9 mouse cellular contexts compared by ENCODE assay signal in the genomic region with DNA sequence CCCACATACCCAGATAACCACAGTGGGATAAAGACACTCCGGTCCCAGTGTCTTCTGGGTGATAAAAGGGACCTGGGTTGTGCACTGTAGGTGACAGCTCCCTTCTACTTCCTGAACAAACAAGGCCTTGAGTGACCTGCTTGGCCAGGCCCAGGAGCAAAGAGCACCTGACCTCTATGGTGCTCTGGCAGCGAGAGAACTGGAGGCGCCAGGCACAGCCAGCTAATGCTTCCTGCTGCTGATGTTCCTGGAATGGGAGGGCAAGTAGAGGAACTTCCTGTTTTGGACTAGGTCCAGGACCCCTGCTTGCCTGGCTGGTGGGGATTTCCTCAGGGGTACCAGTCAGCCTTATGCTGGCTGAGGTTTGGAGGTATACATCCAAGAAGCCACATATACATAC. TPM values are rescaled to one million over a fixed set of nuclear protein-coding genes. Genes with fewer than 3 reads are reported as not detected.
DNase-seq lines count a peak whose midpoint lies in the region; ATAC-seq and TF ChIP-seq lines count a peak whose summit lies in the region.
"Had no signal": no experiment of that assay in that cellular context is flagged by ENCODE, and none has a peak within 500 bp of the region (broad histone marks: within the 10 kb centered on the region; RNA-seq: fewer than 3 reads in every experiment).

No protein-coding gene starts in this region.

- no peaks in the 10 kb centered on the region for H3K79me2 ChIP-seq in heart, adult 2 months (replicated peaks; ENCODE audit: control insufficient read depth, insufficient read depth, low read length)

- no peaks in the 10 kb centered on the region for H3K9me3 ChIP-seq in forebrain, embryonic 10.5 days
- no peaks in the 10 kb centered on the region for H3K9me3 ChIP-seq in forebrain, embryonic 14.5 days (replicated peaks; ENCODE audit: control insufficient read depth, low read length)
- H3K9me3 ChIP-seq in lung, embryonic 16.5 days (ENCODE audit: control insufficient read depth, low read length): no peaks in the 10 kb centered on the region

- 78% methylated on average over 3 of the region's 3 CpGs for WGBS in forebrain, embryonic 10.5 days
- 65% methylated on average over 3 of the region's 3 CpGs for WGBS in forebrain, embryonic 14.5 days
- 28% methylated on average over 3 of the region's 3 CpGs for WGBS in heart, adult 2 months
- 22% methylated on average over 3 of the region's 3 CpGs for WGBS in lung, embryonic 16.5 days

- H3K4me1 ChIP-seq in forebrain, embryonic 10.5 days: peaks cover 68% of the 10 kb centered on the region
- H3K4me1 ChIP-seq in forebrain, embryonic 14.5 days (ENCODE audit: control insufficient read depth, insufficient read depth, low read length): peaks cover 44% of the 10 kb centered on the region
- H3K4me1 ChIP-seq in heart, adult 2 months (ENCODE audit: control insufficient read depth, insufficient read depth, low read length): peaks cover 11% of the 10 kb centered on the region
- H3K4me1 ChIP-seq in lung, embryonic 16.5 days (replicated peaks; ENCODE audit: control insufficient read depth, insufficient read depth, low read length): peaks cover 54% of the 10 kb centered on the region

- DNase-seq in forebrain, embryonic 10.5 days (ENCODE audit: extremely low spot score, low spot score): no peak
- DNase-seq in forebrain, embryonic 14.5 days (ENCODE audit: low spot score): no peak
- DNase-seq in heart, adult 2 months: peak; percentile 44 to 68
- DNase-seq in kidney, adult 9 months: peak; percentile 86
- no peak for DNase-seq in retina, postnatal 1 day
- no peak for DNase-seq in gastrocnemius, postnatal 25 days

- H3K27me3 ChIP-seq in forebrain, embryonic 10.5 days (ENCODE audit: poor library complexity, severe bottlenecking): no peaks in the 10 kb centered on the region
- H3K27me3 ChIP-seq in forebrain, embryonic 14.5 days (replicated peaks; ENCODE audit: control insufficient read depth, insufficient read depth, low read length): no peaks in the 10 kb centered on the region
- H3K27me3 ChIP-seq in heart, adult 2 months (ENCODE audit: control insufficient read depth, insufficient read depth, low read length): no peaks in the 10 kb centered on the region
- no peaks in the 10 kb centered on the region for H3K27me3 ChIP-seq in lung, embryonic 16.5 days (ENCODE audit: control insufficient read depth, insufficient read depth, low read depth, low read length)

- no peak overlapping the region for H3K4me3 ChIP-seq in forebrain, embryonic 10.5 days
- no peak overlapping the region for H3K4me3 ChIP-seq in forebrain, embryonic 14.5 days (ENCODE audit: low read depth, low read length)
- H3K4me3 ChIP-seq in heart, adult 2 months: no peak overlapping the region
- no peak overlapping the region for H3K4me3 ChIP-seq in lung, embryonic 16.5 days (ENCODE audit: low read length)
- H3K4me3 ChIP-seq: erythroblast, embryonic 14.5 days had no signal

- no peak for TF ChIP-seq POLR2A in heart, adult 2 months (IDR thresholded peaks at IDR 0.05; ENCODE audit: insufficient read depth, low read depth, low read length)

- peaks cover 70% of the 10 kb centered on the region for H3K36me3 ChIP-seq in forebrain, embryonic 10.5 days (replicated peaks)
- peaks cover 50% of the 10 kb centered on the region for H3K36me3 ChIP-seq in forebrain, embryonic 14.5 days (ENCODE audit: control insufficient read depth, insufficient read depth, low read length)
- H3K36me3 ChIP-seq in heart, adult 2 months (ENCODE audit: control insufficient read depth, insufficient read depth, low read length): no peaks in the 10 kb centered on the region; the same call in 1 of the 2 replicates
- H3K36me3 ChIP-seq in lung, embryonic 16.5 days (ENCODE audit: control insufficient read depth, insufficient read depth, low read length): peaks cover 28% of the 10 kb centered on the region

- peak; percentile 61; the same call in 1 of the 2 replicates for TF ChIP-seq EP300 in heart, adult 2 months (IDR thresholded peaks at IDR 0.05; ENCODE audit: insufficient read depth, low read depth, low read length)

- peak overlapping the region; percentile 75 for H3K27ac ChIP-seq in forebrain, embryonic 10.5 days
- no peak overlapping the region for H3K27ac ChIP-seq in forebrain, embryonic 14.5 days (ENCODE audit: low read depth, low read length)
- peak overlapping the region; percentile 86 for H3K27ac ChIP-seq in heart, adult 2 months
- peak overlapping the region; percentile 89 for H3K27ac ChIP-seq in lung, embryonic 16.5 days (ENCODE audit: low read length)

- intact Hi-C loops in heart, adult 2 months (cut with DNase I): no loop called here

- TF ChIP-seq CTCF in heart, adult 2 months (IDR thresholded peaks at IDR 0.05): no peak

- no peak for ATAC-seq in forebrain, embryonic 14.5 days
- no peak for ATAC-seq in lung, embryonic 16.5 days (ENCODE audit: low read depth)
- ATAC-seq in inflammation-experienced regulatory T-cells, adult 6 months: no peak

- no peak overlapping the region for H3K9ac ChIP-seq in forebrain, embryonic 14.5 days (ENCODE audit: low read length)
- no peak overlapping the region for H3K9ac ChIP-seq in heart, adult 2 months (ENCODE audit: low read depth, low read length)
- H3K9ac ChIP-seq in lung, embryonic 16.5 days (ENCODE audit: low read length): no peak overlapping the region; the same call in 1 of the 2 replicates

- no peak overlapping the region for H3K4me2 ChIP-seq in forebrain, embryonic 14.5 days (ENCODE audit: low read length)
- H3K4me2 ChIP-seq in lung, embryonic 16.5 days (ENCODE audit: low read depth, low read length): no peak overlapping the region; the same call in 1 of the 2 replicates

RNA-seq across cellular contexts. Expression of a gene that starts 10.5 kb away (rescaled TPM):
- polyA plus RNA-seq in forebrain, embryonic 10.5 days (2016; fragmentation: Nextera tagmentation; extraction: Ambion mirVana): 144 and 155 TPM in 2 replicates
- 101 TPM in 2 replicates for polyA plus RNA-seq in forebrain, embryonic 14.5 days (2014; fragmentation: Nextera tagmentation; extraction: Ambion mirVana)
- 10 to 100 TPM; 75.7 to 93.5 TPM for total RNA-seq in heart, adult 2 months (2021)
- 92.3 and 121 TPM in 2 replicates for polyA plus RNA-seq in heart, adult 2 months (2012; rRNA removed)
- 134 and 139 TPM in 2 replicates for polyA plus RNA-seq in lung, embryonic 16.5 days (2015; fragmentation: Nextera tagmentation; extraction: Ambion mirVana)
- polyA plus RNA-seq in inflammation-experienced regulatory T-cells, adult 6 months (2017; shearing (Covaris generic)): 1 to 10 TPM; 1.0 to 3.7 (median 1.7) TPM
- total RNA-seq in gastrocnemius, postnatal 25 days (2021): 10 to 100 TPM in 1 of 2 experiments, 1 to 10 TPM in 1; 8.5 to 11.9 TPM

RNA-seq across cellular contexts. Expression of a gene that starts 20.7 kb away (rescaled TPM):
- 35.7 and 36.3 TPM in 2 replicates for polyA plus RNA-seq in forebrain, embryonic 10.5 days (2016; fragmentation: Nextera tagmentation; extraction: Ambion mirVana)
- 28.1 and 30.1 TPM in 2 replicates for polyA plus RNA-seq in forebrain, embryonic 14.5 days (2014; fragmentation: Nextera tagmentation; extraction: Ambion mirVana)
- total RNA-seq in heart, adult 2 months (2021): 1 to 10 TPM; 1.9 to 2.0 TPM
- polyA plus RNA-seq in heart, adult 2 months (2012; rRNA removed): 4.7 and 5.2 TPM in 2 replicates
- polyA plus RNA-seq in lung, embryonic 16.5 days (2015; fragmentation: Nextera tagmentation; extraction: Ambion mirVana): 9.6 and 10.3 TPM in 2 replicates
- 10 to 100 TPM in 2 of 3 experiments, 1 to 10 TPM in 1; 8.2 to 23.6 (median 21.4) TPM for polyA plus RNA-seq in inflammation-experienced regulatory T-cells, adult 6 months (2017; shearing (Covaris generic))
- total RNA-seq in gastrocnemius, postnatal 25 days (2021): 1 to 10 TPM in 1 of 2 experiments, under 1 TPM in 1; 0.67 to 2.1 TPM
- polyA plus RNA-seq: erythroblast, embryonic 14.5 days had no signal

RNA-seq across cellular contexts. Expression of a gene that starts 26.2 kb away (rescaled TPM):
- polyA plus RNA-seq in forebrain, embryonic 10.5 days (2016; fragmentation: Nextera tagmentation; extraction: Ambion mirVana): 26.4 and 27.7 TPM in 2 replicates
- polyA plus RNA-seq in forebrain, embryonic 14.5 days (2014; fragmentation: Nextera tagmentation; extraction: Ambion mirVana): 39.0 and 49.2 TPM in 2 replicates
- 1 to 10 TPM; 8.4 to 9.1 TPM for total RNA-seq in heart, adult 2 months (2021)
- 24.0 and 27.7 TPM in 2 replicates for polyA plus RNA-seq in heart, adult 2 months (2012; rRNA removed)
- 12.2 and 12.5 TPM in 2 replicates for polyA plus RNA-seq in lung, embryonic 16.5 days (2015; fragmentation: Nextera tagmentation; extraction: Ambion mirVana)
- 10 to 100 TPM in 2 of 3 experiments, 1 to 10 TPM in 1; 3.4 to 16.7 (median 13.6) TPM for polyA plus RNA-seq in inflammation-experienced regulatory T-cells, adult 6 months (2017; shearing (Covaris generic))
- total RNA-seq in gastrocnemius, postnatal 25 days (2021): 1 to 10 TPM; 6.6 to 8.4 TPM

RNA-seq across cellular contexts. Expression of a gene that starts 29.6 kb away (rescaled TPM):
- polyA plus RNA-seq in forebrain, embryonic 10.5 days (2016; fragmentation: Nextera tagmentation; extraction: Ambion mirVana): 34.9 and 38.4 TPM in 2 replicates
- 4.8 and 5.1 TPM in 2 replicates for polyA plus RNA-seq in forebrain, embryonic 14.5 days (2014; fragmentation: Nextera tagmentation; extraction: Ambion mirVana)
- total RNA-seq in heart, adult 2 months (2021): 10 to 100 TPM; 20.7 to 21.1 TPM
- 30.5 and 43.2 TPM in 2 replicates for polyA plus RNA-seq in heart, adult 2 months (2012; rRNA removed)
- 12.2 and 13.9 TPM in 2 replicates for polyA plus RNA-seq in lung, embryonic 16.5 days (2015; fragmentation: Nextera tagmentation; extraction: Ambion mirVana)
- polyA plus RNA-seq in inflammation-experienced regulatory T-cells, adult 6 months (2017; shearing (Covaris generic)): 1 to 10 TPM in 2 of 3 experiments, under 1 TPM in 1; 0.50 to 3.6 (median 2.8) TPM
- 100 to 1,000 TPM; 140 to 157 TPM for total RNA-seq in gastrocnemius, postnatal 25 days (2021)

RNA-seq across cellular contexts. Expression of a gene that starts 41.3 kb away (rescaled TPM):
- 24.2 and 28.8 TPM in 2 replicates for polyA plus RNA-seq in forebrain, embryonic 10.5 days (2016; fragmentation: Nextera tagmentation; extraction: Ambion mirVana)
- polyA plus RNA-seq in forebrain, embryonic 14.5 days (2014; fragmentation: Nextera tagmentation; extraction: Ambion mirVana): 69.4 and 77.1 TPM in 2 replicates
- 10 to 100 TPM; 66.7 to 79.0 TPM for total RNA-seq in heart, adult 2 months (2021)
- polyA plus RNA-seq in heart, adult 2 months (2012; rRNA removed): 73.2 and 107 TPM in 2 replicates
- polyA plus RNA-seq in lung, embryonic 16.5 days (2015; fragmentation: Nextera tagmentation; extraction: Ambion mirVana): 25.7 and 26.4 TPM in 2 replicates
- 10 to 100 TPM; 21.5 to 33.7 (median 30.1) TPM for polyA plus RNA-seq in inflammation-experienced regulatory T-cells, adult 6 months (2017; shearing (Covaris generic))
- total RNA-seq in gastrocnemius, postnatal 25 days (2021): 10 to 100 TPM; 71.1 to 72.5 TPM

Comparison
In these comparisons a context has a peak if more than half of its experiments do, and no peak if none do; other contexts are left out.
1. DNase-seq: peak in heart, adult 2 months (2 of 2) and kidney, adult 9 months (single experiment); none in forebrain, embryonic 10.5 days (single experiment), forebrain, embryonic 14.5 days (single experiment), retina, postnatal 1 day (single experiment) and gastrocnemius, postnatal 25 days (single experiment).
2. RNA of a gene that starts 10.5 kb away (polyA plus RNA-seq): 144 to 155 TPM in forebrain, embryonic 10.5 days, 134 to 139 TPM in lung, embryonic 16.5 days, 92.3 to 121 TPM in heart, adult 2 months and 101 TPM in forebrain, embryonic 14.5 days; 1.0 to 3.7 TPM in inflammation-experienced regulatory T-cells, adult 6 months; every median in the first group is over 10 times any median in the second.